Mouse (Mus musculus): ENCODE results near the gene Kdm1b. TPM values are rescaled to one million over a fixed set of nuclear protein-coding genes. Genes with fewer than 3 reads are reported as not detected.

The Kdm1b gene
- total RNA-seq, 2 experiments from 2014 or later: 9.0 to 11.3 TPM

- peak; percentile 76 to 83 for DNase-seq (ENCODE audit: low spot score in 2 of 2)
Observed at GRCm38 (mm10) chr13:47105711-47106579, 62.6 kb downstream of the Kdm1b start, which contains the start of gene Dek. Dek (minus strand) TSS chr13:47106201.

GRCm38 (mm10) chr13:47106580-47106888, 63.2 kb downstream of the Kdm1b start:
- DNase-seq (ENCODE audit: low spot score in 2 of 2): no peak

DNA sequence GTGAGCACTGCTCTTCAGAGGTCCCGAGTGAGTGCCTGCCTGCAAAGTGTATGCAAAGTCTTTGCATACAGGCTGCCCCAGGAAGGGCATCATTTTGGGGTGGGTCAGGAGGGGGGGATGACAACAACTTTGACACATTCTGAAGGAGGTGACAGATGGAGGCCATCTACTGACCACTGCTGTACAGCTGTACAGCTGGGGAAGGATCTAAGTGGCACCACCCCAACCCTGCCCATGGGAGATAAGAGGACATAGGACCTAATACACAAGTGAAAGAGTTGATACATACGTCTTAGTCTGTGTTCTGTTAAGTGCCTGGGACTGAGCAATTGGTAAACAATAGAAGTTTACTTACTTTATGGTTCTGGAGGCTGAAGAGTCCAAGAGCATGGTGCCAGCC, 65.9 kb downstream of the Kdm1b start:
- no peak for DNase-seq (ENCODE audit: low spot score in 2 of 2)

GRCm38 (mm10) chr13:47111185-47111584, 67.9 kb downstream of the Kdm1b start:
- no peak for DNase-seq (ENCODE audit: low spot score in 2 of 2)

- DNase-seq (ENCODE audit: low spot score in 2 of 2): no peak
Observed at GRCm38 (mm10) chr13:47112056-47112455, 68.8 kb downstream of the Kdm1b start.

DNA sequence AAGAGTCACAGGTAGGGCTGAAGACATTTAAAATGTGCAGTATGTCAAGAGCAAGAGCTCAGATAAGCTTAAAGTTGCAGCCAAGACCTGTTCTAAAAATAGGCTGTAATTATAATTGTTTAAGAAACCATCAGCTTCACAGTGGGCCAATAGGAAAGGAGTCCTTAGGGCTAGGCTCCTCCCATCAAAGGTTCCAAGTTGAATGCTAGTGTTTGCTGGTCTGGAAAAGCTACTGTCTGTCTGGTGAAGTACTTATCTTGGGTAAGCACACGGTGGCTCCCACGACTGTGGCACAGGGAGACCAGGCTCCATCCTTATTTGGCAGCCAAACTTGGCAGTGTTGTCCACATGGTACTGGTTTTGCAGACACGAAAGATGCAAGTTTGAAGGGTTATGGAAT, 69.6 kb downstream of the Kdm1b start:
- DNase-seq (ENCODE audit: low spot score in 2 of 2): no peak

DNA sequence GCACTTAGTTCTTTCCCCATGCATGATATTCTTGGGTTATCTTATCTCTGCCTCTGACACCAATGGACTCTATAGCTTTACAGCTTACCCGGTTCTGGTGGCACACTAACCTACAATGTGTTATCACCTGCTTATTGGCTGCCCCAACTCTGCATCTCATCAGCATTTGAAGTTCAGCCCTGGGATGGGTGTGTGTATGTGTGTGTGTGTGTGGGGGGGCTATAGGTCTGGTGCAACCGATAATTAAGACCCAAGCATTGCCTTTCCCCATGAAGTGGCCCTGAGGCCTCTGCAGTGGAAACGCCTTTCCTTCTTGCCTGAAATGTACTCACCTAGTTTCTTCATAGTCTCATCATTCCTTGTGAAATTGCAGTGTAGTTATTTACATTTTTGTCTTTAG, 72.7 kb downstream of the Kdm1b start:
- no peak for DNase-seq (ENCODE audit: low spot score in 2 of 2)

DNA sequence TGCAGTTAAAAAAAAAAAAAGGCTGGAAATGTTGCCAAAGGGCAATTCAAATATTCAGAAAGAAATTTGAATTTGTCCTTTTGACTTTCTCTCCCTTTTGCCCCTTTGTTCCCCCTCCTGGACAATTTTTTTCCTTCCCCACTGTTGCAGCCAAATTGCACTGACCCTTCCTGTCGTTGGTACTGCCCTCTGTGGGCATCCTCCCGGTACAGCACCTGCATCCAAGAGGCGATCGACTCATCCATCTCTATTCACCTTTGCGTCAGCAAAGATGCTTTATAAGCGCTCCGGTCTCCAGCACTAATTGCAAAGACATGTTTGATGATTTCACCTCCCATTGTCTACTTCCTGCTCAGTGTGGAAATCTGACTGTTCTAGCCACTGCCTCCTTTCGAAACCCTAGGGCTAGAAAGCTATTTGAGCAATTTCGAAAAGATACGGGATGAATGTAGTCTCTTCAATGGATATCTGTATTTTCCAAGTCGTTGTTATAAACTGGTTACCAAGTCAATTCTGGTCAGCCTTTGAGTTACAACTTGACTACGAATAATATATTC, 78.1 kb downstream of the Kdm1b start:
- no peak for DNase-seq (ENCODE audit: low spot score in 2 of 2)

GRCm38 (mm10) chr13:47122537-47123430, 79.5 kb downstream of the Kdm1b start, which contains the start of gene Rnf144b:
Rnf144b (plus strand) TSS chr13:47122656.
- peak in 1 of 2 experiments; percentile 52 for DNase-seq (ENCODE audit: low spot score in 2 of 2)

DNA sequence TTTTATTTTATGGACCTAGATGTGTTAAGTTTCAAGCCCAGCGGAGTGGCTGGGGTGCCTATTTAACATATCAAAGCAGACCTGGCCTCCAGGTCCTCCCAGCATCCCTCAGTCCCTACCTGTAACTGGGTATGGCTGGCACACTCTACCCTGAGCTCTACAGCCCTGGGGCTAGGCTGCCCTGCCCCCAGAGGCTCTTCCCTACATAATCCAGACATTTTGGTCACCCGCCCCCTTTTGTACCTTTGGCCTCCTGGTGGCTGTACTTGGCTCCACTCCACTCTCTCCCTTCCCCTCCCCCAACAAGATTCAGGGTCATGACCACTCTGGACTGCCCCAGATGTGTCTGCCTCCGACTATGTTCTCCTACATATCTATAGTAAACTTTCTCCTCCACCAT, 81.2 kb downstream of the Kdm1b start:
- no peak for DNase-seq (ENCODE audit: low spot score in 2 of 2)

DNA sequence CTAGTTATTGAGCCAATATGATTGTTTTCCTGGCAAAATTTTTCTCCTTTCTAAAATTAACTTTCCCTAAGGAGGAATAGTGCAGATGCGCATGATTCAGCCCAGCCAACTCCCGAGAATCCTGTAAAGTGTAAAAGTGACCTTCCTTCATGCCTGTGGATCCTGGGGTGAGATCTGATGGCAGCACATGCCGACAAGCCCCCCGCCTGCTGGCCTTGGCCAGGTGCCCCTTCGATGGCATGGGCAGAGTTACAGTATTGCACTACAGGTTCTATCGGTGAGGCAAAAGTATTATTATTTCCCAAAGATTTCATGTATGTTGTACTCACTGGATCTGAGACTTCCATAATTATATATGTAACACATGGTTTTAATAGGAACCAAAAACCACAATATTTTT, 81.7 kb downstream of the Kdm1b start:
- DNase-seq (ENCODE audit: low spot score in 2 of 2): no peak

- no peak for DNase-seq (ENCODE audit: low spot score in 2 of 2)
Observed at GRCm38 (mm10) chr13:47125595-47125994, 82.3 kb downstream of the Kdm1b start.

GRCm38 (mm10) chr13:47129090-47129489, 85.8 kb downstream of the Kdm1b start:
- DNase-seq (ENCODE audit: low spot score in 2 of 2): no peak

DNA sequence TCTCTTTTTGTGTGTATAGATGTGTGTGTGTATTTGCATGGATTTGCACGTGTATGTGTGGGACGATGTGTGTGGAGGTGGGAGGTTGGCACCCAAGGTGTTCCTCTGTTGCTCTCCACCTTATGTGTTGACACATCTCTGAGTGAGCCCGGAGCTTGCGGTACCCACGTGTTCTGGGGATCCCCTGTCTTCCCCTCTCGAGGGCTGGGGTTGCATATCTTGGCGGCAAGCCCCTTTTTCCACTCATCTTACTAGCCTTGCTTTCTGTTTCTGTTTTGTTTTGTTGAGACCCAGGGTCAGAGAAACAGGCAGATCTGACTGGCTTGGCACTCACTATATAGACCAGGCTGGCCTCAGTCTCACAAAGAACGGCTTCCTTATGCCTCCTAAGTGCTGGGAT, 89.8 kb downstream of the Kdm1b start:
- DNase-seq (ENCODE audit: low spot score in 2 of 2): no peak

- DNase-seq (ENCODE audit: low spot score in 2 of 2): no peak
Observed at GRCm38 (mm10) chr13:47134836-47135235, 91.5 kb downstream of the Kdm1b start.

Other genes starting within 250 kb of the Kdm1b start
- gene Kif13a, start 113.6 kb upstream of the Kdm1b start, total RNA-seq (2021): 10 to 100 TPM; 61.0 to 67.1 TPM
- gene Nhlrc1, start 28.6 kb upstream of the Kdm1b start, total RNA-seq (2021): 1 to 10 TPM; 3.6 to 3.8 TPM
- 1 to 10 TPM; 7.0 to 8.6 TPM for gene Tpmt, start 1.2 kb downstream of the Kdm1b start, total RNA-seq (2021)
- 10 to 100 TPM; 82.7 to 90.6 TPM for gene Dek, start 62.7 kb downstream of the Kdm1b start, total RNA-seq (2021)
- gene Rnf144b, start 79.2 kb downstream of the Kdm1b start, total RNA-seq (2021): 10 to 100 TPM; 10.7 to 12.5 TPM

Measured in gastrocnemius, postnatal 4 days (tissue).